Mouse (Mus musculus) inflammation-experienced regulatory T-cells, adult 6 months (primary cell): Measurements from ENCODE around the gene Naaa. TPM values are rescaled to one million over a fixed set of nuclear protein-coding genes. Genes with fewer than 3 reads are reported as not detected.

Experiments used
- ATAC-seq: one replicate; pipeline ENCODE4 v1.8.0; 2017
- polyA plus RNA-seq, 3 experiments: library from polyadenylated mRNA; unstranded; fragments of 100-300 nt; shearing (Covaris generic); gene quantifications; one replicate each; pipeline ENCODE4 v1.2.1; 2017

Gene Naaa
- polyA plus RNA-seq, 3 experiments from 2014 or later = 10.3 to 13.2 (median 11.2) TPM

DNA sequence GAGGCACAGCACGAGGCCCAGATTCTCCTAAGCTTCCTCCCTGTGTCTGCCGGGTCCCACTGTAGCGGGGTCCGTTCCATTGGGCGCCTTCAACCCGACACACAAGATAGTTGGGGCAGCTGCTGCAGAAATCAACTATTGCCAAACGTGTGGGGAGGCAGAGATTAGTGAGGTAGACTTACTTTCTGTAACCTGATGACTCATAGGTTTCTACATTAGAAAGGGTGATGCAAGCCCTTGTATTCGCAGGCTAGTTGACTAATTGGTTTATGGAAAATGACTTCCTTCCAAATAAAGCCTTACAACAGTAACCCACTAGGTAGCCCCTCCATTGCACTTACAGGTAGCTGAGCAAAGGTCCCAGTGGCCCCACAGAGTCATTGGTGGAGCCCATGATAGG is 15.3 kb downstream of the Naaa start:
- no peak for ATAC-seq

DNA sequence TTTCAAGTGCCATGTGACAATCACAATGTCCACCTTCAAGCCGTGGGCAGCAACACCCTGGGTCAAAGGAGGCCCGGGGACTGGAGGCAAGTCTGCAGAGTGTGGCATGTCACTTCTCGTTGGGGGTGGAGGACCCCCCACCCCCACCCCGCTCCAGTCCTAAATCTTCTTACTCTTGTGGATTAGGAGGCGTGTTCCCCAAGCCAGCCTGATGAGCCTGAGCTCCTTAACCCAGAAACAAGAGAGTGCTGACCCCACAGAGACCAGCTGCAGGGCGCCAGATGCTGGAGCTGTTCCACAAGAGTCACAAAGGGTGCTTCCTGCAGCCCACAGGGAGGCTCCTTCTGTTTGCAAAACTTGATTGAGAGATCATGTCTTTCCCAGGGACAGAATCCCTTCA is 21.8 kb downstream of the Naaa start, which contains the start of gene Ppef2:
Gene Ppef2, minus strand, starts transcription at position 61 of the 400 bp plus-strand sequence.
- no peak for ATAC-seq

DNA sequence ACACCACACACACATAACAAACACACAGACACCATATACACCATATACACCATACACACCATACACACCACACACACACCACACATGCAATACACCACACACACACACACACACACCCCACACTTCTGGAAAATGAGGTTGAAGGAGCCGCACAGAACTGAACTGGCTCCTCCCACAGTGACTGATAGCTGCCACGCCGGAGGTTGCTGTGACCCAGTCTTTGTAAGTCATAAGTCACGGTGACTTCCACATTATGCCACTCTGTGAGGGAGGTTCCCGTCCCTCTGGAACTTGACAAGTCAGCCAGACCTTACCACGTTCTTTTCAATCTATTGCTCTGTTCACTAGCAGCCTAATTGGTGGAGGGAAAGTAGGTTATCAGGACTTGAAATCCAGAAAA is 23.5 kb downstream of the Naaa start:
- ATAC-seq = no peak

DNA sequence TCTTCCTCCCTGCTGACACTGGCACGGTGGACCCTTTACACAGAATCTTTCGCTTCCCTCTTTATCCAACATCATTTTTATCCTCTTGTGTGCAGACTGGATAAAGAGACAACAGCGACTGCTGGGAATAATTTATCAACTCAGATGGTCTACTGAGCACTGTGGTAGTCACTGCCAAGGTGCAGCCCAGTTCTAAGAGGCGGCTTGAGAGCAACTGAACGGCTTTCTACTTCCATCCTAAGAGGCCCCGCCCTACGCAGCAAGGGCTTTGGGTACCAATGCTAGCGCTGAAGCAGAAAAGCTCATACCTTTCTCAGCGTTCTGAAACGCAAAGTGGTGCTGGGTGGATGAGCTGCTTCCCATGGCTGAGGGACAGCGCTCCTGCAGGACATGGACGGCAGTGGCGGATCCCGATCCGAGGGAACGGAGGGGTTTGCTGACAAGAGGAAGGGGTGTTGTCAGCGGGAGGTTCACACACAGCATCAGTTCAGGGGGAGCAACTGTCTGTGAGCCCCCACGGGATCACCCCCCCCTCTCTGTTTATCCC is 25.1 kb downstream of the Naaa start:
- ATAC-seq = no peak

DNA sequence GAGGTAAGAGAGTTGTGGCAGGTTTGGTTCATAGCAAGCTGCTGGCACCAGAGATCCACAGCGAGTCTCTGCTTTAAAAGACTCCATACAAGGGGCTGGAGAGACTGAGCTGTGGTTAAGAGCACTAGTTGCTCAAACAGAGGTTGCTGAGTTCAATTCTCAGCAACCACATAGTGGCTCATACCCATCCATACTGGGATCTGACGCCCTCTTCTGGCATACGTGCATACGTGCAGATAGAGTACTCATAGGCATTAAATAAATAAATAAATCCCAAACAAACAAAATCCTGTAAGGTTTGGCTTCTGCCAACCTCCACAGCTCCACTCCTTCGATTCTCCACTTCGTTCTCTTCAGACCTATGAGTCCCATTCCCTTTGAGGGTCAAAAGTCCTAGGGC is 25.9 kb downstream of the Naaa start:
- ATAC-seq = no peak

DNA sequence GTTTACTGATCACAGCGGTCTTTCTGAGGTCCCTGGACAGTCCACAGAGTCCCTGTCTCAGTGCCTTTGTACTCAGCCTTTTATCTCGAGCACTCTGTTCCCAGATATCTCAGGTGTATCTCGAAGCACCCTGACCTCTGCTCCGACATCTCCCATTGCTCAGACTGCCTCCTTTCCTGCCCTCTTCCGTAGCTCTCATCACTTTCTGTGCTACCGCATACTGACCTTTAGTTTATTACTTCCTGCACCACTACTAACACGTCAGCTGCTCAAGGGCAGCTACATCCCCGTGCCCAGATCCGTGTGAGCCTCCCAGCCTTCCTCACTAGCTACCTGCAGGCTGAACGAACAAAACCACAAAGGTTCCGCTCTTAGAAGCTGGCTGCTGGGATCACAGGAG is 29.4 kb downstream of the Naaa start:
- no peak for ATAC-seq

DNA sequence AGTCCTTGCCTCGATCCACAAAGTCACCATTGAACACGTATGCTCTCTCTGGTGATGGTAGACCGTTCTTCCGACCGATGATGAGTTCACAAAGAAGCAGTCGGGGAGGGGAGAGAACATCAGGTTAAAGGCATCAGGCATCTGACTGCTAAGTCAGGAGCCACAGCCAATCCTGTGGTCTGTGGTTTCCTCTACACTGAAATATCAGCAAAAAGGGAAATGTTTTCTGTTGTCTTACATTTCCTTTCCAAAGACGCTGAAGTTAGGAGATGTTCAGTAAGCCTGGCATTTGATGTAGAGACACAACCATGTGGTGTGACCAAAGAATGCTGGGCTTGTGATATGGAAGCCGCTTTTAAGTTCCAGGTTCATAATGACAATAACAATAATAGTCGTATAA is 32.5 kb downstream of the Naaa start:
- peak; percentile 94 for ATAC-seq

DNA sequence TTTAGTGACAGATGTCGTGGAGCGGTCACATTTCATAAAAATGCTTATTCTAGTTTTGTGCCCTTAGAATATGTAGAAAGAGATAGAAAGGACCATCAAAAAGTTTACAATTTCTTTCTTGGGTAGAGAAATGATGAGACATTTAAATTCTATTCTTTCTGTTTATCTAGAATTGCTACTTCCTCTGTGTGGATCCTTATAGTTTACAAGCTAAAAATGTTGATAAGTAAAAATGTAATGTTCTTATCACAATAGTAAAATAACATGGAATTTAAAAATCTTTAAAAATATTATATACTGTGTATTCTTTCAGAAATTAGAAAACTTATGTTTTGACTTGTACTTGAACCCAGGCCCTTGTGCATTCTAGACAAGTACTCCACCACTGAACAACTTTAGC is 33.1 kb downstream of the Naaa start:
- ATAC-seq = no peak

DNA sequence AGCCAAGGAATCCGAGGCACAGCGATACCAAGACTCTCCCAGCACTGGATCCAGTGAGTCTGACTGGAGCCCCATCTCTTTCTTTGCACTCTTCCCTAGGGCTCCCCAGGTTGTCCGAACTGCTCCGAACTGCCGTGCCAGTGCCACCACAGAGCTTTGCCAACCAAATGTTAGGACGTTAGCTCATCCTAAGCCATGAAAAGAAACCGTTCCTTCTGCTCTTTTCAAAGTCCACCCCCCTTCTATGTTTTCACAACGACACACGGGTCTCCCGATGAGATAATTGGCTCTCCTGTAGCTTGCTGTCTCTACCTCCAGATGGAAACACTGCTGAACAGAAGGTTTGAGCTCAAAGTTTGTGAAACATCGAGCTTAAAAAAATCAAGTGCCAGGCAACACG is 37.2 kb downstream of the Naaa start:
- no peak for ATAC-seq

DNA sequence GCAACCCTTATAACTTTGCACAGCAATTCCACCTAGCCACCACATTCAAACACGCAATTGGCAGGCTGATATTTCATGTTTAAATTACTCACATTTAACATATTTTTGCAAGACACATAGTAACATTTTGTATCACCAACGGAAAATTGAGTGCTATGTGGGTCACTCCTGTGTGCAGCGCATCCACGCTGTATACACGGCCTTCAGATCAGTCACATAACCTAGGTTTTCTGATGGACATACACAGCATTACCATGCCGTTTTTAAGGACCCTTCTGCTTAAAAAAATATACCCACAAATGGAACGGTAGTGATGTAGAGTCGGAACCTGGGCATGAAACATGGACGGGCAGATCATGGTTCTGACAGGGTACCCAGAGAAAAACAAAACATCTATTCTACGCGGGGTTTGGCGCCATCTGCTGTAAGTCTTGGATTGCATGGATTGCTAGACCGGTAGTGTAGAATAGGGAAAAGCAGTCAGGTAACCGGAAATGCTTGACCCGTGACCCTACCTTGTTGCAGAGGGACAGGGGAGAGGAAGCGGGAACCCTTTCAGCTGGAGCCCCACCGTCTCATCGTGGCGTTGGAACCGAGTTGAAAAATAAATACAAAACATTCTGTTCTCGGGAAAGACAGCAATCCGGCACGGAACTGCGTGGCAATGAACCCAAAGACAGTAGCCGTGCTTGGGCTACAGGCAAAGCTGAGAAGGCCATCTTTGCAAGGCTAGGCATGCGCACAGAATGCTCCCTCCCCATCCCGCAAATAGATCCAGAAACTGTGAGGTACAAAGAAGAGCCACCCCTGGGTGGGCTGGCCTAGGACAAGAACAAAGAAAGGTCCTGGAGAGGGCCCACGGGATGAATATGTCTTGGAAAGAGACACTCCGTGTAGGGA is 38.4 kb downstream of the Naaa start:
- peak; percentile 27 for ATAC-seq

DNA sequence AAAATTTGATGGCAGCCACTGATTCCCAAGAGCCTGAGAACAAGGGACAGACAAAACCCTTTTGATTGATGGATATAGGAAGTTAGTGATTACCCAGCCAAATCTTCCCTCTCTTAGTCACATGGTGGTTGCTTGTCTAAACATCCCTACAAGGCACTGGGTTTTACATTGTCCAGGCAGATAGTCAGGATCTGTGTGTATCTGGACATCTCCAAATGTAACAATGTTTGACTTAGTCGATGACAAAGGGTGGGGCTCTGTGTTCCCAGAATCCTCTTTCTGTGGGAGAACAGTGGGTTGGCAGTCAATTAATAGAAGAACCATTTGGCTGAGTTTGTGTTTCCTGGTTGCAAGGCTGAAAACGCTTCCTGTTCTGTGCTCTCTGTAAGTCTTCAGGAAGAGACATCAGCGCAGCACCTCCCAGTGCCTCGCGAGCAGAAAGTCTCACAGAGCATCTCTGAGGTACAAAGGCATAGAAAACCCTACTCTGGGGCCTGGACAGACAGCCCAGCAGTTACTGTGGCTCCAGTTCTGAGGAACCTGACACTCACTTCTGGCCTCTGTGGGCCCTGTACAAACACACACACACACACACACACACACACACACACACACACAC is 42.9 kb downstream of the Naaa start:
- ATAC-seq = peak; percentile 83

DNA sequence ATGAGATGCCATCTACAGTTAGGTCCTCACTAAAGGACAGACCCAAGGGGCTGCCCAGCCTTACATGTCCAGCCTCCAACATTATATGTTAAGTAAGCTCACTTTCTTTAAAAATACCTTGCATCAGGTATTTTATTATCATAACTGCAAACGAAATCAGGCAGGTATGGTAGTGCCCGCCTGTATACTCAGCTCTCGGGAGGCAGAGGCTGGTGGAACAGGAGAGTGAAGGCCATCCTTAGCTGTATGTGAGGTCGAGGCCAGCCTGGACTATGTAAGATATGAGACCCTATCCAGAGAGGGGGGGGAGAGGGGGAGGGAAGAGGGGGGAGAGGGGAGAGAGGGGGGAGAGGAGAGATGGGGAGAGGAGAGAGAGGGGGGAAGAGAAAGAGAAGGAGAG is 44.6 kb downstream of the Naaa start:
- ATAC-seq = no peak

DNA sequence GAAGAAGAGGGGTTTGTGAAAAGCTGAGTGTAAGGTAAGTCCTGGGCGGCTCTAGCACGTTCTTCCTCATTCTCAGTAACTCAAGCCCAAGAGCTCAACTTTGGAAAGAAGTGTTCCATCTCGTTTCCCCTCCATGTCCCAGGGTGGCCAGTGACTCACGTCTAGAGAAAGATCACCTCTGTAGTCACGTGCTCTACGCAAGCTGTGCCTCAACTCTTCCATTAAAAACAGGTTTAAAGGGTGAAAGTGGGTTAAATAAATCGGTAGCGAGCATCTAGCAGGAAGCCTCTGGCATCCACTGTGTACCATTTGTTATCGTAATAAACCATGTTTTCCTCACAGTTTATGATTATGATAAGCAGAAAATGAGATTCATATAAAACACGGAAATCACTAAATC is 46.1 kb downstream of the Naaa start:
- ATAC-seq = no peak

DNA sequence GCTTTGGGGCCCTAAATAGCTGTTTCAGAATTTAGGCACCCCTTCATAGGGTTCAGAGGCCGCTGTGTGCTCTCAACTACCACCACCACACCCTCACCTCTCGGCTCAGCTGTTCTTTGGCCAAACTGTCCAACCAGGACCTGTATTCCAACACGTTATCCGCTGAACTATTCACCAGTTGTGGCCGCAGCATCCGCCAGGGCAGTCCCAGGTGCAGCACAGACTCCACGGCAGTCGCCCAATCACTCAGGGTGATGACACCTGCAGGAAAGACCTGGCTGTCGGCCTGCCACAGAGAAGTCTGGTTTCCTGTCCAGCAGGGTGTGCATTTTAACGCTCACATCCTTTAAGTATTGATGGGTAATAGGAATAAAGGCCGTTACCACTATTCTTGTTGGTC is 47.7 kb downstream of the Naaa start:
- no peak for ATAC-seq

DNA sequence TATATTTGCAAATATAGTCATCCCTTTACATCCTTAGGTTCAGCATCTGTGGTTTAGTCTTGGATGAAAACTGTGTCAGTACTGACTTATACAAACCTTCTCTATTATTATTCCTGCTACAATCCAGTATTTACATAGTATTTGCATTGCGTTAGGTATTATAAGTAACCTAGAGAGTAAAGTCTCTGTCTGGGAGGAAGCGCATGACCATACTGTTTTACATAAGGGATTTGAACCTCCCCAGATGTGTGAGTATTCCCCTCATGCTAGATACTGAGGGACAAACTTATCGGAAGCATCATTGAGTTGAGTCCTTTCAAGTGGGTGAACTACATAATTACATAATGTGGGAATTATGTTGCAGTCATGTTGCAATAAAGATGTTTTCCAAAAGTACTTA is 48.5 kb downstream of the Naaa start:
- no peak for ATAC-seq

DNA sequence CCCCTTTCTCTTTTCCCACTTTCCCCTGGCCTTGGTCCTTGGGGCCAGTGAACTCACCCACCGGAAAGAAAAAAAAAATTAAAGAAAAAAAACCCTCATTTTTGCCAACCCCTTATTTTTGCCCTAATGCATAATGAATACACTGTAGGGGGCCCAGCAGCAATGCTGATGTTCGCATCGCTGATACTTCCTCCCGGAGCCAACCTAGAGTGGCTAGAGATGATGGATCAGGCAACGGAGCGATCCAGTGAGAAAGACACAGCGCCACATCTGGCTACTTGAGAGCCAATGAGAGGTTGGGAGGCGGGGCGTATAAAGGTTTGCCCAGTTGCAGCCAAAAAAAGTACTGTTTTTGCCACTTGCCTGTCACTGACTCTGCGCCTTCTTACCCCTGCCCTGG is 49.2 kb downstream of the Naaa start:
- ATAC-seq = no peak

DNA sequence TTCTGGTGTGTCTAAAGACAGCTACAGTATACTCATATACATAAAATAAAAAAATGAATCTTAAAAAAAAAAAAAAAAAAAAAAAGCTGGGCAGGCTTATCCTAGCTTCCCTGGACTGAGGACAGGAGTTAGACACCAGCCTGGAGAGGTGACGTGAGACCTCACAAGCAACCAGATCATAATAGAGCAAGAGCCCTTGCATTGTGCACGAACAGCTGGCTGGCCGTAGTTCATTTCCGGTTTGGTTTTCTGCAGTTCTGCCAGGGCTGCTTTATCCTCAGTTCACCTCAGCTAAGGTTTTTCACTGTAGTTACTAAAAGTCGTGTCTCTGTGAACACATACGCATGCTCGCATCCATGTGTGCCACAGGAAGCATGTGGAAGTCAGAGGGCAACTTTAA is 50.2 kb downstream of the Naaa start:
- no peak for ATAC-seq

DNA sequence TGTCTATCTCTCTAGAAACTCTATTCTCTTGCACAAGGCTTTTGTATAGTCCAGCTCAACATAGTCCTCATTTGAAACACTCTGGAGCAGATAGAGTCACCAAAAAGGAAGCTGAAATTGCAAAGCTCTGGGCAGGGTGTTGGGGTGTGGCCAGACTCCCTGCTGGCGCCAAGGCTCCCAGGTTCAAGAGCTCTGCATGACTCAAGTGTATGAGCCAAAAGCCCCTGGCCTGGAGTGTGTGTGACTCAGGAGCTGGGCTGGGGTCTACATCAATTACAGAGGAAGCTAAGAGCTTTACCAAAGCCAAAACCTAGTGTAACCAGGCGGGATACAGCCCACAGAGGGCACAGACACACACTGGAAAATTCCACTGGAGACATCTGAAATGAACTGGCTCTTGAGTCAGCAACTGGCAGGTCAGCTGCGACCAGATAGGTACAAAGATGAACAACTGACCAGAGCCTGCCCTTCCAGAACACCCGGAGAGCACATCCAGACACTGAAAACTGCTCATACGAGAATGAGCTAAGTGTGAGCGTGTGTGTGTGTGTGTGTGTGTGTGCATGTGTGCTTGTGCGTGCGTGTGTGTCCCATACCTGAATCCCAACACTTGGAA is 57.6 kb downstream of the Naaa start:
- no peak for ATAC-seq

DNA sequence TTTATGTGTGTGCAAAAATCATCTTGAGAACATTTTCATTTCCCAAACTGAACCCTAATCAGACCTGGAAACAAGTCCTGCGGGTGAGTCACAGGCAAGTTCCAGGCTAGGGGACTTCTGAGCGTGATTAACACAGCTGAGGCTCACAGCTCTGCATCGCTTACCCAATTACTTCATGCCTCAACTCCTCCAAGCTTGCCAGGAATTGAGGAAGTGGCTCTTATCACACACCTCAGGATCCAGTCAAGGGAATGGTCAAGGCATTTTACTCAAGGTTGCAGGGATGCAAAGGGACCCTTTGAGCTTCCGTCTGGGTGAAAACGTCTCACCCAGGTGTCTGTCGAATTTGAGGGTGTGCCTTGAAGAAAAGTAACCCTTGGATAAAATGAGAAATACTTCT is 58.1 kb downstream of the Naaa start:
- ATAC-seq = no peak

DNA sequence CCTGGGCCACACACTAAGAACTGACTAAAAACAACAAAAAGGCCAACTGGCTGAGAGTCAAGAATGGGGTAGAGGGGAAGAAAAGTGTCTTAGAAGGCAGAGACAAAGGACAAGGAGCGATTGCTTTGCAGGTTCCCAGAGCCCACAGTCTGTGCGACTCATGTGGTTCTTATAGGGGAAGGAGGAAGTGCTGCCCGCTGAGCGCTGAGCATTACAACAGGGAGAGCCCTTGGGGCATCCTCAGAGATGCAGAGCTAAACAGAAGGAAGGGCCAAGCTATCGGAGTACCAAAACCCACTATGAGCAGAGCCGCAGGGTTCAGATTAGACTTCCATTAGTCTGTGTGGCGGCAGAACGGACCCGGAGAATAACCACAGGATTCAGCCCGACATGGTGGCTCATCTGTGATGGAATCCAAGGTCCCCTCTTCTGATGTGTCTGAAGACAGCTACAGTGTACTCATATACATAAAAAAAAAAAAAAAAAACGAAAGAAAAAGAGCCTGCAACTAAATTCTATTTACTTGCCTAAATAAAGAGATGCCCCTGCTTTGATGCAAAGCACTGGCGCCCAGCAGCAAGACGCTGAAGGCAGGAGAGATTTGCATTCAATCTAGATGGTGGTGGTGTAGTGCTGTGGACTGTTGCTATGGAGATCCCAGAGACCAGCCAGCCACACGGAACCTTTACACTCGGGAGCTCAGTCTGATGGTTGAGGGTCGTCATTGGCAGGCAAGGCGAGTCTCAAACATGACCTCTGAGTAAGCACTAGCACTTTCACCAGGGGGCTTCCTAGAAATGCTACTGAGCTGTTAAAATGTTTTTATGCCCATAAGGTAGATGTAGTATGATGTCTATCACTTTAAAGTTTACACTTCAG is 58.8 kb downstream of the Naaa start:
- ATAC-seq = no peak

DNA sequence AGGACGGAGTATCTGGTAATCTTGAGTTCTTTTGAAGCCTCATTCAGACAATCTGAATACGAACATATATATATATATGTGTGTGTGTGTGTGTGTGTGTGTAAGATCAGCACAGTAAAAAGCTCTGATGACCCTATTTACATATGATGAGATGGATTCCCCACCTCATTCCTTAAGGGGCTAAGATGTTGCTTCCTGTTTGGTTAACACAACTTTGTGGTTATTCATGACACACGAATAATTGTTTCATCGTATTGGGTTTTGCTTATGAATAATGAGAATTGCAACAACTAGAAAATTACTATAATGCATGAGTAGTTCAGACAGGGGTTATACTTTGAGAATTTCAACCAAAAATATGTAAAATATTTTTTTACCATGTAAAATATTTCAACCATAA is 62.7 kb downstream of the Naaa start, which contains the start of gene U90926:
Gene U90926, minus strand, starts transcription at position 101 of the 400 bp plus-strand sequence.
- ATAC-seq = no peak

DNA sequence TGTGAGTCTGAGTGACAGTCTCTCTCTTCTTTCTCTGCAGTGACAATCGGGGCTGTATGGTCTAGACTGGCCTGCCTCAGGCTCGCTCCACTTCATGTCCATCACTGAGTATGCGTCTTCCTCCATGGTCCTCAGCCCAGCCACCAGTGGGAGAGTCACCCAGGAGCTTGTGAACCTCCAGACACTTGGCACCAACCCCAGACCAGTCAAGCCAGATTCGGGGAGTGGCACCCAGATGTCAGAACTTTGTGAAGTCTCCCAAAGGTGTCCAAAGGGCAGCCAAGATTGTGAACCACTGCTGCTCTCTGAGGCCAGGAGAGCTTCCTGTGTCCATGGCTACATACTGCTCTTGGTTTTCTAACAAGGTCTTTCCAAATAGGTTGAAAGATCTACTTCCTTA is 65.7 kb downstream of the Naaa start:
- no peak for ATAC-seq
